Mouse (Mus musculus) 3134 (cell line): ENCODE measurements around the gene Lgals3bp.
A peak's percentile ranks its signal among the peaks of the same experiment; 100 is the strongest.

Experiments used
- DNase-seq: peaks from one replicate; pipeline ENCODE4 v3.0.0-alpha.2; 2011; ENCODE audit warnings: low spot score; ENCODE audit not compliant: insufficient read length; ENCODE audit errors: extremely low read depth

Gene Lgals3bp

GRCm38 (mm10) chr11:118401760-118402280, at the start of gene Lgals3bp:
Gene Lgals3bp (minus strand): TSS chr11:118402092.
- peak; percentile 77 for DNase-seq

GRCm38 (mm10) chr11:118451211-118451610, 49.3 kb upstream of the Lgals3bp start:
- DNase-seq: no peak

GRCm38 (mm10) chr11:118448385-118448784, 46.5 kb upstream of the Lgals3bp start:
- DNase-seq: no peak

GRCm38 (mm10) chr11:118447346-118447745, 45.5 kb upstream of the Lgals3bp start:
- DNase-seq: no peak

- no peak for DNase-seq
These were observed 44.0 kb upstream of the Lgals3bp start for GRCm38 (mm10) chr11:118445843-118446242.

GRCm38 (mm10) chr11:118443201-118443970, 41.5 kb upstream of the Lgals3bp start:
- DNase-seq: peak; percentile 38

GRCm38 (mm10) chr11:118442691-118443090, 40.8 kb upstream of the Lgals3bp start:
- DNase-seq: no peak

- peak; percentile 78 for DNase-seq
These were observed 36.9 kb upstream of the Lgals3bp start for GRCm38 (mm10) chr11:118438665-118439414.

GRCm38 (mm10) chr11:118436471-118436935, 34.6 kb upstream of the Lgals3bp start:
- peak; percentile 68 for DNase-seq

- no peak for DNase-seq
These were observed 32.2 kb upstream of the Lgals3bp start for GRCm38 (mm10) chr11:118434093-118434492.

- DNase-seq: peak; percentile 80
These were observed 31.5 kb upstream of the Lgals3bp start for GRCm38 (mm10) chr11:118433398-118433868.

- peak; percentile 66 for DNase-seq
These were observed 29.4 kb upstream of the Lgals3bp start for GRCm38 (mm10) chr11:118431100-118431948.

GRCm38 (mm10) chr11:118430291-118430885, 28.5 kb upstream of the Lgals3bp start:
- DNase-seq: peak; percentile 67

- no peak for DNase-seq
These were observed 27.2 kb upstream of the Lgals3bp start for GRCm38 (mm10) chr11:118428944-118429709.

GRCm38 (mm10) chr11:118428460-118428868, 26.6 kb upstream of the Lgals3bp start:
- no peak for DNase-seq

GRCm38 (mm10) chr11:118427986-118428385, 26.1 kb upstream of the Lgals3bp start, which contains the start of gene C1qtnf1:
Gene C1qtnf1 (plus strand): TSS chr11:118428203.
- DNase-seq: no peak

- no peak for DNase-seq
These were observed 25.4 kb upstream of the Lgals3bp start for GRCm38 (mm10) chr11:118427266-118427779.

- DNase-seq: no peak
These were observed 24.9 kb upstream of the Lgals3bp start for GRCm38 (mm10) chr11:118426765-118427164.
